Mouse (Mus musculus): Measurements from ENCODE around the gene Zfp189. TPM values are rescaled to one million over a fixed set of nuclear protein-coding genes. Genes with fewer than 3 reads are reported as not detected.

Gene Zfp189
- polyA plus RNA-seq, 1 experiment from 2014 or later: 2.1 TPM

DNA sequence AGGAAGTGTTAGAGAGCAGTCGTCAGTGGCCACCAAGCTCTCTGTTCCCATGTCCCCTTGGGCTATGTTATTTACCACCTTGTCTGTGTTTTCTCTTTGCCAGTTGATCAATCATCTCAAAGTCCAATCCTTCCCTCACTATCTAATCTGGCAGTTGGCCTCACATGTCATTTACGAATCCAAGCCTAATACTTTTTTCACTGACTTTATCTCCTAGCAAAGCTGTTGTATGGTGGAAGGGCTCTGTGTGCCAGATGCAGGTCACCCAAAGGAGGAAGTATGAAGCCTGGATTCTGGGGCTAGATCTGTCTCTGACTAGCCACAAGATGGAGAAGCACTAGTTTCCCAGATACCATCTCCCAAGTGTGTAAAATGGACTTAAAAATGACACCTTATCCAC, 37.2 kb downstream of the Zfp189 start:
- H3K4me3 ChIP-seq (ENCODE audit: low read depth, low read length): no peak overlapping the region
- 58% methylated on average over 2 of the region's 2 CpGs for WGBS
- ATAC-seq (ENCODE audit: low FRiP score, low TSS enrichment): no peak

GRCm38 (mm10) chr4:49559915-49560772, 39.2 kb downstream of the Zfp189 start:
- no peak overlapping the region for H3K9ac ChIP-seq (ENCODE audit: low read length)
- H3K27me3 ChIP-seq (ENCODE audit: control insufficient read depth, insufficient read depth, low read length): no peaks in the 10 kb centered on the region
- no peaks in the 10 kb centered on the region for H3K9me3 ChIP-seq (ENCODE audit: control insufficient read depth, low read length)
- DNase-seq (ENCODE audit: low spot score) (peak; percentile 32), ATAC-seq (ENCODE audit: low FRiP score, low TSS enrichment) (peak; percentile 53; the same call in 1 of the 2 replicates)
- no peaks in the 10 kb centered on the region for H3K36me3 ChIP-seq (ENCODE audit: control insufficient read depth, insufficient read depth, low read length)
- H3K4me3 ChIP-seq (ENCODE audit: low read depth, low read length): no peak overlapping the region
- 60% methylated on average over 20 of the region's 20 CpGs for WGBS
- no peaks in the 10 kb centered on the region for H3K4me1 ChIP-seq (replicated peaks; ENCODE audit: control insufficient read depth, insufficient read depth)
- TF ChIP-seq CTCF (IDR thresholded peaks at IDR 0.05; ENCODE audit: low read depth) (no peak), EP300 (optimal IDR thresholded peaks at IDR 0.05) (no peak)
- H3K27ac ChIP-seq (replicated peaks): no peak overlapping the region
- H3K4me2 ChIP-seq (replicated peaks; ENCODE audit: low read depth): no peak overlapping the region

More for the DNA sequence above, 37.2 kb downstream of the Zfp189 start:
- Histone ChIP-seq H3K9me3 (ENCODE audit: control insufficient read depth, low read length) (no peaks in the 10 kb centered on the region), H3K4me1 (replicated peaks; ENCODE audit: control insufficient read depth, insufficient read depth) (no peaks in the 10 kb centered on the region), H3K4me2 (replicated peaks; ENCODE audit: low read depth) (no peak overlapping the region), H3K36me3 (ENCODE audit: control insufficient read depth, insufficient read depth, low read length) (no peaks in the 10 kb centered on the region), H3K27ac (replicated peaks) (no peak overlapping the region), H3K9ac (ENCODE audit: low read length) (no peak overlapping the region), H3K27me3 (ENCODE audit: control insufficient read depth, insufficient read depth, low read length) (no peaks in the 10 kb centered on the region)
- no peak for TF ChIP-seq CTCF (IDR thresholded peaks at IDR 0.05; ENCODE audit: low read depth)
- TF ChIP-seq EP300 (optimal IDR thresholded peaks at IDR 0.05): no peak
- no peak for DNase-seq (ENCODE audit: low spot score)

GRCm38 (mm10) chr4:49567613-49568012, 46.6 kb downstream of the Zfp189 start:
- WGBS: 27% methylated on average over 3 of the region's 3 CpGs
- peak; percentile 95 for TF ChIP-seq CTCF (IDR thresholded peaks at IDR 0.05; ENCODE audit: low read depth)
- no peak for TF ChIP-seq EP300 (optimal IDR thresholded peaks at IDR 0.05)
- Histone ChIP-seq H3K4me1 (replicated peaks; ENCODE audit: control insufficient read depth, insufficient read depth) (no peaks in the 10 kb centered on the region), H3K9ac (ENCODE audit: low read length) (no peak overlapping the region), H3K4me3 (ENCODE audit: low read depth, low read length) (no peak overlapping the region), H3K27ac (replicated peaks) (no peak overlapping the region), H3K9me3 (ENCODE audit: control insufficient read depth, low read length) (no peaks in the 10 kb centered on the region), H3K36me3 (ENCODE audit: control insufficient read depth, insufficient read depth, low read length) (no peaks in the 10 kb centered on the region), H3K4me2 (replicated peaks; ENCODE audit: low read depth) (no peak overlapping the region), H3K27me3 (ENCODE audit: control insufficient read depth, insufficient read depth, low read length) (no peaks in the 10 kb centered on the region)
- peak; percentile 75; the same call in 1 of the 2 replicates for ATAC-seq (ENCODE audit: low FRiP score, low TSS enrichment)
- DNase-seq (ENCODE audit: low spot score): peak; percentile 46

GRCm38 (mm10) chr4:49572194-49572593, 51.2 kb downstream of the Zfp189 start:
- DNase-seq (ENCODE audit: low spot score): peak; percentile 55
- Histone ChIP-seq H3K27ac (replicated peaks) (no peak overlapping the region), H3K36me3 (ENCODE audit: control insufficient read depth, insufficient read depth, low read length) (no peaks in the 10 kb centered on the region), H3K9me3 (ENCODE audit: control insufficient read depth, low read length) (no peaks in the 10 kb centered on the region), H3K4me1 (replicated peaks; ENCODE audit: control insufficient read depth, insufficient read depth) (no peaks in the 10 kb centered on the region), H3K9ac (ENCODE audit: low read length) (no peak overlapping the region), H3K27me3 (ENCODE audit: control insufficient read depth, insufficient read depth, low read length) (no peaks in the 10 kb centered on the region), H3K4me2 (replicated peaks; ENCODE audit: low read depth) (no peak overlapping the region), H3K4me3 (ENCODE audit: low read depth, low read length) (no peak overlapping the region)
- TF ChIP-seq EP300 (optimal IDR thresholded peaks at IDR 0.05) (no peak), CTCF (IDR thresholded peaks at IDR 0.05; ENCODE audit: low read depth) (no peak)
- ATAC-seq (ENCODE audit: low FRiP score, low TSS enrichment): peak; percentile 82
- 64% methylated on average over 4 of the region's 4 CpGs for WGBS

Other genes starting within 250 kb of the Zfp189 start
- gene Acnat2, start 113.0 kb upstream of the Zfp189 start, polyA plus RNA-seq (2015; fragmentation: Nextera tagmentation; extraction: Ambion mirVana): 2.0 and 2.1 TPM in 2 replicates
- 1.4 and 2.6 TPM in 2 replicates for gene Acnat1, start 47.3 kb upstream of the Zfp189 start, polyA plus RNA-seq (2015; fragmentation: Nextera tagmentation; extraction: Ambion mirVana)
- not detected in 2 replicates for gene Baat, start 14.6 kb upstream of the Zfp189 start, polyA plus RNA-seq (2015; fragmentation: Nextera tagmentation; extraction: Ambion mirVana)
- 58.5 and 61.0 TPM in 2 replicates for gene Mrpl50, start 83 bp upstream of the Zfp189 start, polyA plus RNA-seq (2015; fragmentation: Nextera tagmentation; extraction: Ambion mirVana)
- 3.0 and 6.1 TPM in 2 replicates for gene Aldob, start 28.4 kb downstream of the Zfp189 start, polyA plus RNA-seq (2015; fragmentation: Nextera tagmentation; extraction: Ambion mirVana)
- gene Tmem246, start 76.7 kb downstream of the Zfp189 start, polyA plus RNA-seq (2015; fragmentation: Nextera tagmentation; extraction: Ambion mirVana): 62.6 and 70.0 TPM in 2 replicates
- 14.3 and 17.4 TPM in 2 replicates for gene Rnf20, start 110.8 kb downstream of the Zfp189 start, polyA plus RNA-seq (2015; fragmentation: Nextera tagmentation; extraction: Ambion mirVana)
- gene Ppp3r2, start 160.8 kb downstream of the Zfp189 start, polyA plus RNA-seq (2015; fragmentation: Nextera tagmentation; extraction: Ambion mirVana): 0.05 TPM in 1 of 2 replicates, not detected in the other